Mouse (Mus musculus) C2C12 (cell line): ENCODE measurements around the gene Fbln5. TPM values are rescaled to one million over a fixed set of nuclear protein-coding genes. Genes with fewer than 3 reads are reported as not detected.

Experiments
- H3K27me3 ChIP-seq: one replicate; pipeline ENCODE4 v1.6.1; 2011; ENCODE audit not compliant: control insufficient read depth, insufficient read depth, insufficient read length
- H3K36me3 ChIP-seq: one replicate; pipeline ENCODE4 v1.6.1; 2011; ENCODE audit not compliant: control insufficient read depth, insufficient read depth
- H3K4me3 ChIP-seq: one replicate; pipeline ENCODE4 v1.5.1; 2011; ENCODE audit warnings: mild to moderate bottlenecking, control low read depth; ENCODE audit not compliant: poor library complexity, insufficient read depth, severe bottlenecking
- H3K79me2 ChIP-seq: one replicate; pipeline ENCODE4 v1.6.1; 2011; ENCODE audit not compliant: control insufficient read depth, insufficient read depth
- H3K79me3 ChIP-seq: one replicate; pipeline ENCODE4 v1.6.1; 2011; ENCODE audit warnings: low read depth, control low read depth
- H3ac ChIP-seq: one replicate; pipeline ENCODE3; 2011; ENCODE audit warnings: low read depth; ENCODE audit not compliant: control insufficient read depth, insufficient read length
- CEBPB ChIP-seq: IDR thresholded peaks from one replicate; pipeline ENCODE4 v1.6.1; 2011; ENCODE audit warnings: low read depth, mild to moderate bottlenecking, control low read depth, moderate library complexity
- CTCF ChIP-seq: IDR thresholded peaks from one replicate; pipeline ENCODE4 v1.5.1; 2011; ENCODE audit not compliant: control insufficient read depth, insufficient read depth, insufficient read length
- FOSL1 ChIP-seq: IDR thresholded peaks from one replicate; pipeline ENCODE4 v1.8.0; 2011; ENCODE audit warnings: mild to moderate bottlenecking, low read length; ENCODE audit not compliant: poor library complexity, insufficient read depth, severe bottlenecking
- MAX ChIP-seq: IDR thresholded peaks from one replicate; pipeline ENCODE4 v1.6.1; 2011; ENCODE audit warnings: mild to moderate bottlenecking, control low read depth
- MYOD1 ChIP-seq: IDR thresholded peaks from one replicate; pipeline ENCODE4 v1.6.1; 2011; ENCODE audit warnings: low read depth; ENCODE audit not compliant: control insufficient read depth, insufficient read length
- MYOG ChIP-seq: IDR thresholded peaks from one replicate; pipeline ENCODE4 v1.6.1; 2011; ENCODE audit not compliant: control insufficient read depth, insufficient read length; ENCODE audit errors: extremely low read depth
- USF1 ChIP-seq: IDR thresholded peaks from one replicate; pipeline ENCODE4 v1.6.1; 2011; ENCODE audit warnings: low read depth, mild to moderate bottlenecking, control low read depth, moderate library complexity
- polyA plus RNA-seq: library from polyadenylated mRNA; unstranded; fragments of >200 nt; fragmentation: generic; extraction: Trizol; gene quantifications from one replicate; pipeline ENCODE4 v1.2.1, GENCODE M21; 2012; ENCODE audit warnings: missing spikeins

Fbln5 gene
- polyA plus RNA-seq, 1 experiment = 4.8 TPM

GRCm38 (mm10) chr12:101851846-101852564 lies 33.1 kb upstream of the Fbln5 start:
- Histone ChIP-seq H3ac (no peak overlapping the region), H3K36me3 (no peaks in the 10 kb centered on the region), H3K79me2 (no peaks in the 10 kb centered on the region), H3K27me3 (no peaks in the 10 kb centered on the region), H3K79me3 (no peaks in the 10 kb centered on the region), H3K4me3 (no peak overlapping the region)
- TF ChIP-seq MAX = no peak
- peak; percentile 33 for TF ChIP-seq CEBPB

DNA sequence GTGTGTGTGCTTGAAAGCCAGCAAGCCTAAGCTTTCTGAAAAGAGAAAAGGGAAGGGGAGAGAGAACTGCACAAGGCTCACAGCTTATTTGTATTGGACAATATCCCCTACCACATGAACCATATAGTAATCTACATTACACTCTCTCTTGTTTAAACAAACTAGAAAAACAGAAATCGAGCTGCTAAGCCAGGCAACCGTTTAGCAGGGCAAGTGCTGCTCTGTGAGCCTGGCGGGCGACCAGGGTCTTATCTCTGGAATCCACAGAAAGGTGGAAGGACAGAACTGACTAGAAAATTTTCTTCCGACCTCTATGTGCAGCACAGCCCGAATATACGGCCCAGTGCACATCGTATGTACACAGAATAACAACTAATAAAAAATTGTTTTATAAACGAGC lies 32.5 kb upstream of the Fbln5 start:
- Histone ChIP-seq H3K4me3 (no peak overlapping the region), H3K79me3 (no peaks in the 10 kb centered on the region), H3K27me3 (no peaks in the 10 kb centered on the region), H3K36me3 (no peaks in the 10 kb centered on the region), H3K79me2 (no peaks in the 10 kb centered on the region), H3ac (no peak overlapping the region)
- TF ChIP-seq MYOG (no peak), FOSL1 (no peak), CTCF (no peak), CEBPB (no peak), USF1 (no peak), MAX (no peak), MYOD1 (no peak)

DNA sequence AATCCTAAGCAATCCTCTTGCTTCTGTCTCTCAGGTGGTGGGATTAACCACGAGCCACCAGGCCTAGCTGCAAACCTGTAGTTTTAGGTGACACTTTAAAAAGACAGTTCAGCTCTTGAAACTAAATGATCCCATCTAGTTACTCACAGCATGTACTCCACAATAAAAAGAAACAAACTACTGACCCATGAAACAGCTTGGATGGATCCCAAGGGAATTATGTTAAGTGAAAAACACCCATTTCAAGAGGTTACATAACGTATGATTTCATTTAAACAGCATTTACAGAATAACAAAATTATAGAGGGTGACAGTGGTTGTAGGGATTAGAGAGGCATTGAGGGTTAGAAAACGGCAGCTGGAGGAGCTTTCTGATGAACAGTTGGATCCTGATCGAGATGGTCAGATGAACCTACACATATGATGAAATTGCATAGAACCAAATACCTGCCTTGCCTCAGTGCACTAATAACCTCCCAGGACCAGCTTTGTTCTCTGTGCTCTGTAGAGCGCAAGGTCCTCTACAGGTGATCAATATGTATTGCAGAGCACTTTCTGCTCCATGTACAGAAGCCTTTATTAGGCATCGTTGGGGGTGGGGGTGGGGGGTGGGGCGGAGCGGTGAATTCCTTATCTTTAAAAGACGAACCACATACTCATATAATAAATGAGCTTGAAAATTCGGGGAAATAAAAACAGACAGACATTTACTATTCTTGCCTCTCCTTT lies 17.9 kb upstream of the Fbln5 start:
- Histone ChIP-seq H3K27me3 (no peaks in the 10 kb centered on the region), H3K36me3 (peaks cover 28% of the 10 kb centered on the region), H3K79me3 (no peaks in the 10 kb centered on the region), H3ac (no peak overlapping the region), H3K4me3 (no peak overlapping the region), H3K79me2 (no peaks in the 10 kb centered on the region)
- TF ChIP-seq CTCF (no peak), MYOG (no peak), MAX (no peak), CEBPB (no peak), MYOD1 (no peak), FOSL1 (no peak), USF1 (no peak)

GRCm38 (mm10) chr12:101834715-101835114 lies 15.9 kb upstream of the Fbln5 start:
- no peaks in the 10 kb centered on the region for H3K27me3 ChIP-seq
- H3K36me3 ChIP-seq = peaks cover 28% of the 10 kb centered on the region
- no peak overlapping the region for H3K4me3 ChIP-seq
- no peak overlapping the region for H3ac ChIP-seq
- no peaks in the 10 kb centered on the region for H3K79me3 ChIP-seq
- TF ChIP-seq CTCF = no peak
- no peak for TF ChIP-seq MYOG
- TF ChIP-seq MYOD1 = no peak
- no peak for TF ChIP-seq FOSL1
- TF ChIP-seq USF1 = no peak
- TF ChIP-seq CEBPB = no peak
- TF ChIP-seq MAX = no peak
- H3K79me2 ChIP-seq = no peaks in the 10 kb centered on the region

DNA sequence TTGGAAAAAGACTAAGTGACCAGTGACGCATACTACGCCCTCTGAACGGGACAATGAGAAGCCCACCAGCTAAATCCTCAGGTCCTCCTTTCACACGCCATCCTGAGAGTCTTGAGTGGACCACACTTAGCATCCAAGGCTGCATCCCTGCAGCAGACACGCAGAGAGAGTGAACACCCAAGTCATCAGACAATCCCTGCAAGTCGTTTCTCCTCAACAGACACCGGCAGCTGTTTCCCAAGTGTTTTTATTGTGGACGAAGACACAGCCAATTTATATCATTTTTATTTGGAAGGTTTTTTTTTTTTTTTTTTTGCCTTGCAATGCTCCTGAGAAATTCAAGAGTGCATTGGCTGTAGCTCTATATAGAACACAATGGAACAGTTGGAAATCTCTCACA lies 14.9 kb upstream of the Fbln5 start:
- Histone ChIP-seq H3K4me3 (no peak overlapping the region), H3K27me3 (no peaks in the 10 kb centered on the region), H3K36me3 (peaks cover 23% of the 10 kb centered on the region), H3K79me2 (no peaks in the 10 kb centered on the region), H3ac (no peak overlapping the region), H3K79me3 (no peaks in the 10 kb centered on the region)
- TF ChIP-seq USF1 (no peak), CTCF (no peak), FOSL1 (no peak), MYOG (no peak), MAX (no peak), MYOD1 (no peak), CEBPB (no peak)

DNA sequence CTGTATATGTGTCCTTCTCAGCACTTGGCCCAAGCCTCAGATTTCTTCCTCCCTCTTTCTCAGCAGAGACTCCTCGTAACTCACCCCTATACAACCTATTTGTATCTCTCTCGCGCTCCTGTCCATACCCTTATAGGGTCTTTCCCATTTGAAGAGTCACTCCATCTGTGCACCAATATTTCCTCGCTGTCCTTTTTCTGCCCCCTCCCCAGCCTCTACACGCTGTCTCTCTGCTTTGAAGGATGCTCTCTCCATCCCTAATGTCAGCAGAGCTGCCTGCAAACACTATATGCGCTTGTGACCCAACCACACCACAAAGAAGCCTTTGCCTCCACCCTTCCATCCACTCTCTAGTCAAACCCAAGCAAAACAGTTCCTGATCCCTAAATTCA lies 14.3 kb upstream of the Fbln5 start:
- H3K27me3 ChIP-seq = no peaks in the 10 kb centered on the region
- peaks cover 19% of the 10 kb centered on the region for H3K36me3 ChIP-seq
- no peaks in the 10 kb centered on the region for H3K79me2 ChIP-seq
- H3K79me3 ChIP-seq = no peaks in the 10 kb centered on the region
- H3ac ChIP-seq = no peak overlapping the region
- TF ChIP-seq MYOD1 (no peak), MAX (no peak), FOSL1 (no peak), USF1 (no peak), CEBPB (no peak), CTCF (no peak), MYOG (no peak)
- no peak overlapping the region for H3K4me3 ChIP-seq
